Mouse (Mus musculus): ENCODE measurements around the gene Aloxe3.

Aloxe3 gene

DNA sequence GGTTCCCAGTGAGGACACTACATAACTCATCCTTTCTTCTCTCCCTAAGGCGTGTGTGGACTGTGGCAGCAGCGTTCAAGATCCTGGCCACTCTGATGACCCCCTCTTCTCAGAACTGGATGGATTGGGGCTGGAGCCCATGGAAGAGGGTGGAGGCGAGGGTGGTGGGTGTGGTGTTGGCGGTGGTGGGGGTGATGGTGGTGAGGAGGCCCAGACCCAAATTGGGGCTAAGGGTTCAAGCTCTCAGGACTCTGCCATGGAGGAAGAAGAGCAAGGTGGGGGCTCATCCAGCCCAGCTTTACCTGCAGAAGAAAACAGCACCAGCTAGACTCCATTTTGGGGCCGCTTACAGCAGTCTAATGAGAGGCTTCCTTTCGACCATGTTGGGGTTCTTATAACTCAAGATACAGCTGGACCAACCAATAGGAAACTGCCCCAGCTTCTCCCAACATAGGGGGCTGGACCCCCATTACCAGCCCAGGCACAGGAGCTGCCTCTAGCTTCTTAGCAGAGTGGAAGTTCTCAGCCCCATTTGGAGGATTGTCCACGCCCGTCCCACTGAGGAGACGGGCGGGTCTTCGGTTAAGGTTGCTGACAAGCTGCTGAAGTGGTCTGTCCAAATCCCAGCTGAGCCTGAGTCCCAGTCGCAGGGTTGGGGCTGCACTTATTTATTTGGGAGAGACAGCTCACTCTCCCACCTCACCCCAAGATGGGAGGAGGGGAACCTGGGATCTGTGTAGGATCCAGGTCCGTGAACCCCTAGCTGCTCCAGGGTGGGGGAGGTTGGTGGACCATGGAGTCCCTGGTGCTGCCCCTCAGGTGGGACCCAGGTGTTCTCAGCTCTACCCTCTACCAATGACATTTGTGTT lies 16.4 kb upstream of the Aloxe3 start:
- no peak for DNase-seq (ENCODE audit: low spot score)

DNA sequence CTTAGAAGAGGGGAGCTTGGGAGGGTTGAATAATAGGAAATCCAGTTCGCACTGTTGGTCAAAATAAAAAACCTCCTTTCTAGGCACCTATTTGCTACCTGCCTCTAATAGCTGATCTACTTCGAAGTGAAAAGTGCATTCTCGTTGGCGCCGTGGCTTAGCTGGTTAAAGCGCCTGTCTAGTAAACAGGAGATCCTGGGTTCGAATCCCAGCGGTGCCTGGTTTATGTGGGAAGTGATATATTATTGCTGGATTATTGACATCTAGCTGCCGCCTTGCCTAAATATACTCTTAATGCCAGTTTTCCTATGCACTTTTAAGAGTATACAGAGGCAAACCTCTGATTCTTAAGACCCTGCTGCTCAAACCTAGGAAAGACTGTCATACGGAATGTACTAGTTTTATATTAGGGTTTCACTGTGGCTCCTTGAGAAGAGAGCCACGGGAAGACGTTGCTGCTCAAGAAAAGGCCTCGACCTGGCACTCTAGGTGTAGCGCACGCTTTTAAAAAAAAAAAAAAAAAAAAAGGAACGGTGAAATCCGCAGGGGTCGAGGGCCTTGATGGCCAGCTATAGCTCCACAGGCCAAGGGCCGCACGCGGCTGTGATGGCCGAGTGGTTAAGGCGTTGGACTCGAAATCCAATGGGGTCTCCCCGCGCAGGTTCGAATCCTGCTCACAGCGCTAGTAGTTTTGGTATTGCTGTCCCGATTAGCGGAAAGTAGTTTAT lies 15.2 kb upstream of the Aloxe3 start:
- peak; percentile 81 for DNase-seq (ENCODE audit: low spot score)

DNA sequence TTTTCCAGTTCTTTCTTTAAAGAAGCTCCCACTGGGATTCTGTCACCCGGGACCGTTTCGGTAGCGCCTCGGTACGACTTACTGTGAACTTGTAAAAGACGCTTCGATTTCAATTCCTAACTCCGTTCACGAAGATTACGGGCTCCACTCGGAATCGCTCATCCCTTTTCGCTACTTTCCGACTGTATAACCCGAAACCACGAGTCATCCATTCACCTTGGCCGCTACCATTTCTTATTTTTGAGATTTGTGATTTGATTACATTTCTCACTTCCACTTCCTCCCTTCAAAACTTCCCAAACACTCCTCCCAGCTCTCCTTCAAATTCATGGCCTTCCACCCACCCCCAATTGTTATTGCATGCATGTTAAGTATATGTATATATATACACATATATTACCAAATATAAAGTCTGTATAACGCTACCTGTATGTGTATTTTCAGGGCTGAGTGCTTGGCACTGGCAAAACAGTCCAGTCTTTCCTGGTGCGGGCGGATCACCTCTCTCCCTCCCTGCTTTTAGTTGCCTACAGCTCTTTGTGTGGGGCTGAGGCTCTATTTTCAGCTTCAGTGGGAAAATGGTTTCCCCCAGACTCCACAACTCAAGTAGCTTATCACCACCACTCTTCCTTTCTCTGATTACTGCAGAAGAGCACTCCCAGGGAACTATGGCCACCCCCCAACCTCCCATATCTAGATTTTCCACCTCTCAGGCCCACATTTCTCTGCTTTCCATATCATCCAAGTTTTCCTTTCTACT lies 14.5 kb upstream of the Aloxe3 start:
- no peak for DNase-seq (ENCODE audit: low spot score)

DNA sequence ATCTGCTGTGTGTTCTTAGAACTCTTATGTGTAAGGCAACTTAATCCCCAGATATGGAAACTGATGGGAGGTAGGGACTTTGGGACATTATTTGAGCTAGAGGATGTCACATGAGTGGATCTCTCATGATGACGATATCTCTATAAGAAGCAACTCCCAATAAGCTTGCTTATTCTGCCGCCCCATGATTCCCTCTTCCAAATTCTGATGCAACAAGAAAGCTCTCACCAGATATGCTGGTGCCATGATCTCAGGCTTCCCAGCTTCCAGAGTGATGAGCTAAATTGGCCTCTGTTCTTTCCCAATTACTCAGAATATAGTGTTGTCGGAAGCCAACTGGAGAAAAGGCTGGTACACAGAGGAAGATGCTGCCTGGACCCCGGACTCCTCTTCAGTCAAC lies 13.8 kb upstream of the Aloxe3 start:
- DNase-seq (ENCODE audit: low spot score): no peak

DNA sequence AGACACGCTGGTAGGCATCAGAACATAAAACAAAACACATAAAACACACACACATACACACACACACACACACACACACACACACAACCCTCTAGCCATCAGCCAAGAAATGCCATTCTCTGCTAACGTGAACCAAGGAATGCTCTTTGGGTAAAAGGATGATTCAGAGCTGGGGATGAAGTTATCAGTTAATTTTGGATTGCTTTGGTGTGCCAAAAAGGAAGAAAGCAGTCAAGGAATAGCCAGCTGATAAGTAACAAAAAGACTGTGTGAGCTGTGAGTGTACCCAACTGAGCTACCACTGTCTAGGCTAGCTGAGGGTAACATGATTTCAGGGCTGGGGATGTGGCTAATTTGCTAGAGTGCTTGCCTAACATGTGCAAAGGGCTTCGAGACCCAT lies 11.7 kb upstream of the Aloxe3 start:
- DNase-seq (ENCODE audit: low spot score): no peak

DNA sequence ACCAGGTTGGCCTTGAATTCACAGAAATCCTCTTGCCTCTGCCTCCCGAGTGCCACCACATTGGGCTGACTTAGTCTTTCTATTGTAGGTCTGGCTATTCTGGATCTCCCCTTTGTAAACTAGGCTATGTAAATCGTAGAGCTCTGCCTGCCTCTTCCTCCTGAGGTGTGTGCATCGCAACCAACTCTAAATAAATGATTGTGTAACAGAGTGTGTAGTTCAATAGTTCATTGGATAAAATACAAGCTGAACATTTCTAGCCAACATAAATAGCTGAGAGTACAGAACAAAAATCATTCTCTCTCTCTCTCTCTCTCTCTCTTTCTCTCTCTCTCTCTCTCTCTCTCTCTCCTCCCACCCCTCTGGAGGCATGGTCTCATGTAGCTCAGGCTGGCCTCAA lies 11.1 kb upstream of the Aloxe3 start:
- no peak for DNase-seq (ENCODE audit: low spot score)

DNA sequence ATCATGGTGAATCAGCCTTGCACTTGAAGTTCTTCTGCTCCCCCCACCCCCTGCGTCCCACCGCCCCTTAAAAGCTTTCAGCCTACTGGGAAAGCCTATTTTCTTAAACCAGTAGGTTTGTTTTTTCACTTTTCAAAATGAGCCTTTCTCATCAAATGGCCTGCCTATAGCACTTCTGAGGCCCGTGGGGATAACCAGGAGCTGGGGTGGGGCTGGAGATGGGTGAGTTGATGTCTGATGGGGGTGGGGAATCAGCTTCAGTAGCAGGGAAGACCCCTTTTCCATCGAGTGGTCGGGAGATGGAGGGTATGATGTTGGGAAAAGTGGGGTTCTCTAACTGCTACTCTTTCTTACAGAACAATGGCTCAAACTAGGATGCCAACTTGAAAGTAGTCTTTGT lies 8.9 kb upstream of the Aloxe3 start:
- DNase-seq (ENCODE audit: low spot score): no peak

DNA sequence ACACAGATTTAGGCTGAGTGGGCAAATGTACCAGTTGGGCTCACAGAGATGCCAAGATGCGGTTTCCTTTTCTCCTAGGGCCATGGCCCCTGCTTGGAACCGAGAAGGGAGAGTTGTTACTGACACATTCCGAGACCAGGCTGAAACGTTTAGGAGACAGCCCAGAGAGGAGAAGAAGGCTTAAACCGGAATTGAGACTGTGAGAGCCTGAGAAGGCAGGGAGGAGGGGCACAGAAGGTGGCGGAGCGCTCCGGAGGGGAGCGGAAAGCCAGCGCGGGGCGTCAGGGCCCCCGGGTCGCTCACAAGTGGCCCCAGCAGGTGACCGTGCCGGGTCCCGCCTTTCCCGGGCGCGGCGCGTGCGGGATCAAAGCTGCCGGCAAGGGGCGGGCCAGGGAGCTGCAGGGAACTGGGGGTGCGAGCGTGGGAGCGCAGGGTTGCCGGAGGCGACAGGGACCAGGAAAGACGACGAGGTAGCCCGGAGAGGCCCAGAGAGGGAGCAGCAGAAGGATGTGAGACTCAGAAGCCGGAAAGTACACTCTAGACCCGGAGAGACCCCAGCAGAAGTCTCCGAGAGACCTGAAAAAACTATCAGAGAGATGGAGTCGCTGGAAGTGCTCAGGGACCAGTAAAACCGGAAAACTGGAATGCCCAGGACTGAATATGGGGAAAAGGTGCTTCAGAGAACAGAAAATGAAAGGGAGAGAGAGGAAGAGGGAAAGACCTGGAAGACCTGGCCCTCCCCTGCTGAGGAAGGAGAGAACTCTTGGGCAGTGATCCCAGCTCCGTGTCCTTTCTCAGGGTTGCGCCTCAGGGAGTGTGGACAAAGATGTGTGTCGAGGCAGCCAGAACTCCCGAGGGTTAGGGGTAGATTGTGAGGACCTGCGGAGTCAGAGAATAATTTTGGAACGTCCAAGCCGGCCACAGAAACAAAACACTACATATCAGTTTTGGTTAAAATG lies 7.7 kb upstream of the Aloxe3 start:
- DNase-seq (ENCODE audit: low spot score): no peak

DNA sequence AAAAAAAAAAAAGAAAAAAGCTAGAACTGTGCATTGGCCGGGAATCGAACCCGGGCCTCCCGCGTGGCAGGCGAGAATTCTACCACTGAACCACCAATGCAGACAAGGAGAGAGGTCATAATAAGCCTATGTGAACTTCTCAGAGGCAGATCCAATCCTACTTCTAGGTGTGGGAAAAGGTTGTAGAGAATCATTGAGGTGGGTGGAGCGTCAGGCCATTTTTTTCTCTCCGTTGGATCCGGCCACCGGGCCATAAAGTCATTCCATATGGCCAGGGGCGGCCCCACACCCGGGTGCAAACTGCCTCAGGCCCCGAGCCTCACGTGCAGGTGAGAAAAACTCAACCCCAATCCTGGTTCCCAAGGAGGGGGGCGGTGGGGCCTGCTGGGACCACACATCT lies 6.9 kb upstream of the Aloxe3 start:
- peak; percentile 89 for DNase-seq (ENCODE audit: low spot score)

DNA sequence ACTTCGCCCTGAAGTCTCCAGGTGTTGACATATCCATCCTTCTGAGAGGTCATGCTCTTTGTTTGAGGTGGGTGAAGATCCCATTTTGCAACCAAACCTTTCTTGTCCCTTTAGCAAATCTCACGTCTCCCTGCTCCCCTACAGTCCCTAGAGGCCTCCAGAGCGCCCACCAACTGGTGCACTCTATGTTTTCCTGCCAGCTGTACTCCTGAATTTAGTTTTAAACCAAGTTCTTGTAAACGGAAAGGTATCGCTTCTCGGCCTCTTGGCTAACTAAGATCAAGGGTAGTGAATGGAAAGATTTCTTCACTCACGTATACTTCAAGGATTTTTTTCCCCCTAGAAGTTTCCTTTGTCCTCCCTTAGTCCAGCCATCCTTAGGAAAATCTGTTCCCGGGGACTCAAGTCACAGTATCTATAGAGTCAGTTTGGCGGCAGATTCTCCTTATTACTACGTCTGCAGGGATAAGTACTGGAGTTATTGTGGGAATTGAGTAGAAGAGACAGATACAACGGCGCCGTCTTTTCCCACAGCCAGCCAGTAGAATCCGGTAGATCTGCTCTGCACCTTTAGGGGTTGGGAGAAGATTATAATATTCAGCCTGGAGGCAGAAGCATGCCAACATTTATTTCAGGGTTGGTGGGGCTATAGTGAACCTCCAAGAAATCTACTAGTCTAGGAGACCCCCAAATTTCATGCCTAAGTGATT lies 6.1 kb upstream of the Aloxe3 start:
- no peak for DNase-seq (ENCODE audit: low spot score)

DNA sequence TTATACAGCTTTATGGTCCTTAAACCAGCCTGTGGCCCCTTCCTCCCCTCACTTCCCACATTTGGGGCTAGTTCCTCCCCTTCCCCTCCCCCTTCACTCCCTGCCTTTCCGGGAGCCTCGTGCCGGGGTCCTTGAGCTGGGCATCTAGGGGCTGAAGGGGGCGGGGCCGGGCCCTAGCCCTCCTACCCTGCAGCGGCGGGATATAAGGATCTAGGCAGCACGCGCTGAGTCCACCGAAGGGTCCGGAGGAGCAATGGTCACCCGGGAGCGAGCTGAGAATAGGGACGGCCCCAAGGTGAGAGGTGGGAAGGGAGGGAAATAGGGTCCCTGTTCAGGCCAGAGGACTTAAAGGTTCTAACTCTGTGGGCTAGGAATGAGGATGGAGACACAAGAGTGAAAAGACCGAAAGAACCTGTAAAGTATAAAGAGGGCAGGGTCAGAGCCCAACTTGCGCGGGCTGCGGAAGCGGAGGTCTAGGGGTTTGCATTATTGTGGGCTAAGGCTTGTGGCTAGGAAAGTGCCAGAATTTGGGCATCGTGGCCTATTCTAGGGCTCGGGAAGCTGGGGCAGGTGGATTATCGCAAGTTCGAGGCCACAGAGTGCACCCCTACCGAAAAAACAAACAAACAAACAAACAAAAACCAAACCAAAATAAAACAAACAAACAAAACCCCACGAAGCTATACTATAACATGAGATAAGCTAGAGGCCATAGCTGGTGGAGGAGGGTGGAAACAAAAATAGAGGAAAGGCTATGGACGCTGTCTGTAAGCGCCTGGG lies 5.3 kb upstream of the Aloxe3 start, which contains the start of gene Hes7:
TSS of gene Hes7 (plus strand) at position 184 of the 780 bp plus-strand sequence.
- DNase-seq (ENCODE audit: low spot score): no peak

DNA sequence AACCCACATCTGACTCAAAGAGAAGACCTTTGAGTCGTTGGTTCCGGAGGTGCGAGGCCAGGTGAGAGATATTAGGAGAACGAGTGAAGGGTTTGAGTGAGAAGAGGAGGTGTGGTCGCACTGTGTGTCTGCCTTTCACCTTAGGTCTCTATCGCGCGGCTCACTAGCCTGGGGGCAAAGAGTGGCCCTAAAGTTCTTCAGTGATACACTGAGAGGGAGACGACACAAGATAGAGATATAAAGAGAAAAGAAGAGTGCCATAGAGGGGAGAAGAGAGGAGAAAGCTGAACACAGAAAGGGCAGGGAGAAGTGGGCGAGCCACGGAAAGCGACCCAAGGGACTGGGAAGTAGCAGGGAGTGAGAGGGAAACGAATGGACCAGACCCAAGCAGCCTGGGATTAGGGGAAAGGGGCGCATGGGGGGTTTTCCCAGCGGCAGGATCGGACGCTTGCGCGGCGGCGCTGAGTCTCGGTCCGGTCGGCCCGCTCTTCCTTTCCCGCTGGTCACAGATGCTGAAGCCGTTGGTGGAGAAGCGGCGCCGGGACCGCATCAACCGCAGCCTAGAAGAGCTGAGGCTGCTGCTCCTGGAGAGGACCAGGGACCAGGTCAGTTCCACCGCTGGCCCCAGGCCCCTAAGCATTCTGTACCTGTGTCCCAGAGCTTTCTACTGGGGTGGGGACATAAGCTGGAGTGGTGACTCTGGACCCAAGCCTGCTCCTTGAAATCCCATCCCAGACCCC lies 4.5 kb upstream of the Aloxe3 start:
- no peak for DNase-seq (ENCODE audit: low spot score)

DNA sequence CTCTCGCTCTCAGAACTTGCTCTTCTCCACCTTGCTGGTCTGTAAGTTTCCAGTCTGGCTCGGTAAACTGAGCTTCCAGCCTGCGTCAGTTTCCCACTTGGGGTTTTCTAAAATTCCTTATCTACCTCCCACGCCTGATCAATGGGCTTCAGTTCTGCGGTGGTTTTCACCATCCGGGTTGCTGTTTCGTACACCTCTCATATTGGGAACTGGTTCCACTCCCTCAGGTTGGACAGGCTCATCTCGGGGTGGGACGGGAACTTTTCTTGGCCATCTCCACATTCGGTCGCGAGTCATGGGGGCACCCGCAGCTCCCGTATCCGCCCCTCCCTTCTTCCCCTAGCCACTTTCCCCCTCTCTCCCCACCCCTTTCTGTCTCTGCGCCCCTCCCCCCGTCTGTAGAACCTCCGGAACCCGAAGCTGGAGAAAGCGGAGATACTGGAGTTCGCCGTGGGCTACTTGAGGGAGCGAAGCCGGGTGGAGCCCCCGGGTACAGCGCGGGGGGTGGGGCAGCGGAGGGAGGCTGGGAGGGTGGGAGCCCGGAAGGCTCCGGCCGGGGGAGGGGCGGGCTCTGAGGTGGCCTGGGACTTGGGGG lies 3.9 kb upstream of the Aloxe3 start:
- DNase-seq (ENCODE audit: low spot score): no peak

DNA sequence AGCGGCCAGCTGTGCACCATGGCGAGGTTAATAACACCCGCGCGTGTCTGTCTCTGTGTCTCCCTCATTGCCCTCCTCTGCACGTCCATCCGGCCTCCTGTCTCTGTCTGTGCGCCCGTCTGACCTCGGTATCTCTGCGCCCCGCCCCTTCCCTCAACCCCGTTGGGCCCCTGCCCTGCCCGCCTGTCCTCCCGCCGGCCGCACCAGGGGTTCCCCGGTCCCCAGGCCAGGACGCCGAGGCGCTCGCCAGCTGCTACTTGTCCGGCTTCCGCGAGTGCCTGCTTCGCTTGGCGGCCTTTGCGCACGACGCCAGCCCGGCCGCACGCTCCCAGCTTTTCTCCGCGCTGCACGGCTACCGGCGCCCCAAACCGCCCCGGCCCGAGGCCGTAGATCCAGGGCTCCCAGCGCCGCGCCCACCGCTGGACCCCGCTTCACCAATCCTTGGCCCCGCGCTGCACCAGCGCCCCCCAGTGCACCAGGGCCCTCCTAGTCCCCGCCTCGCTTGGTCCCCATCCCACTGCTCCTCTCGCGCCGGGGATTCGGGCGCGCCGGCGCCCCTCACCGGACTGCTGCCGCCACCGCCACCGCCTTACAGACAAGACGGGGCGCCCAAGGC lies 3.3 kb upstream of the Aloxe3 start, which contains the start of gene 9130213A22Rik:
TSS of gene 9130213A22Rik (minus strand) at position 254 of the 616 bp plus-strand sequence.
- DNase-seq (ENCODE audit: low spot score): peak; percentile 80

DNA sequence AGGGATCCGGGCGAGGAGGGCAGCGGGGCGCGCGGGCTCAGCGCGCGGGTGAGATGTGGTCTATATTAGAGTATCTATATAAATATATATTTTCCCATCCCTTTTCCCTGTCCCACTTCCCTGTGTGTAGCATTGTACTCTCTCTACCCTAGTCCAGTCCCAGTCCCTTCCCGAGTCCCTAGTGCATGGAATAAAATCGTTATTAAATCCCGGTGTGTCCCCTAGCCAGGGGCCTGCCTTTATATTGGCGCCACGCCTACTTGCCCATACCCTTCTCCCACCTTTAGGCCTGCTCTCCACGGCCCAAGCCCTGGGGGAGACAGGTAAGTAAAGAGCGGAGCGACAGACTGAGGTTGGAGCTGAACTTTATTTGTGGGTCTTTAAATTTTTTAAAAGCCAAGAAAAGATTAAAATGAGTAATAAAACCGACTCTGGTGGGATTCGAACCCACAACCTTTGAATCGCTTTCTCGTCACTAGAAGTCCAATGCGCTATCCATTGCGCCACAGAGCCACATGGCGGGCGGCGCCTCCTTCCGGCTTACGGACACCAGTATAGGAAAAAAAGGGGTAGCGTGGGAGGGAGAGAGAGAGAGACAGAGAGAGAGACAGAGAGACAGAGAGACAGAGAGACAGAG lies 2.5 kb upstream of the Aloxe3 start:
- DNase-seq (ENCODE audit: low spot score): peak; percentile 95

DNA sequence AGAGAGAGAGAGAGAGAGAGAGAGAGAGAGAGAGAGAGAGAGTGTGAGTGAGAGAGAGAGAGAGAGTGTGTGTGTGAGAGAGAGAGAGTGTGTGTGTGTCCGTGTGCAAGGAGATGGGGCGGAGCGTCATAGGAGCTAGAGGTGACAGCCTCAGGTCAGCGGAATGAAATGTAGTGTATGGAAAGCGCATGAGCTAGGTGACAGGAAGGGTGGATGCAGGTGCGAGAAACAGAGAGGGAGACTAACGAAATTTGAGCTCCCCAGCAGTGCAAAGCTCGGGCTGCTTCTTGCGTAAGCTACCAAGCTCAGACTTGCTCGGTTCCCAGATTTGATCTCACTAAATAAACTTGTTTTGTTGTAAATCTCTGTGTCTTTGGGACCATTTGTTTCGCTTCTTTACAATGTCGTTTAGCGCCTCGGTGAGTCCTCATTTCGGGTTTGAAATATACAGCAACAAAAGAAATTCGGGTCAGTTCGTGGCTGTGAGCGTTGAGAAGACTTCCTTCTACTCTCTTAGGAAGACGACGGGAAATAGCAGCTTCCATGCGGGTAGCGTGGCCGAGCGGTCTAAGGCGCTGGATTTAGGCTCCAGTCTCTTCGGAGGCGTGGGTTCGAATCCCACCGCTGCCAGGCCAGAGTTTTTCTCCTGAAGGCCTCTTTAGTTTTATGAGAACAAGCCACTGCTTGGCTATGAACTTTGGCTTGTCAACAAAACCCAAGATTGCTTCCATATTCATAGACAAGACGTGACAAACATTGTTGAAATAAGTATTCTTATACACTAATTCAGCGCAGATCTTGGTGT lies 1.8 kb upstream of the Aloxe3 start:
- DNase-seq (ENCODE audit: low spot score): peak; percentile 91

DNA sequence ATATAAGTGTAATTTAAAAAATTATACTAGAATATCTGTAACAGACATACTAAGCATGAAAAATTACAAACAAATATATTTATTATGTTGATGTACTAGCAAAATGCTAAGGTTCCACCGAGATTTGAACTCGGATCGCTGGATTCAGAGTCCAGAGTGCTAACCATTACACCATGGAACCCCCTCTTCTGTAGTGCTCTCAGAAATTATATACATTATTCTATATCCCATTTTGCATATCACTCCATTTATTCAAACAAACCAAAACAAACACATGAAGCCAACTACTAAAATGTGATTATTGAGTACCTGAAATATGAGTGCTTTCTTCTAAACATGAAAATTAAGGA lies 1.2 kb upstream of the Aloxe3 start:
- peak; percentile 75 for DNase-seq (ENCODE audit: low spot score)
